Mouse (Mus musculus): ENCODE results near the gene Slco2a1. TPM values are rescaled to one million over a fixed set of nuclear protein-coding genes. Genes with fewer than 3 reads are reported as not detected.

Gene Slco2a1
- polyA plus RNA-seq, 1 experiment = 0.54 TPM

GRCm38 (mm10) chr9:103141266-103141665, 152.8 kb downstream of the Slco2a1 start:
- Histone ChIP-seq H3K4me1 (ENCODE audit: control insufficient read depth, insufficient read depth, low read length) (peaks cover 33% of the 10 kb centered on the region), H3K27ac (ENCODE audit: insufficient read depth, low read length) (no peak overlapping the region)
- TF ChIP-seq CTCF (IDR thresholded peaks at IDR 0.05; ENCODE audit: extremely low read depth, insufficient read depth, low read length) (no peak), POLR2A (IDR thresholded peaks at IDR 0.05; ENCODE audit: extremely low read depth, insufficient read depth, low read length) (no peak)

GRCm38 (mm10) chr9:103143881-103144280, 155.4 kb downstream of the Slco2a1 start:
- peaks cover 37% of the 10 kb centered on the region for H3K4me1 ChIP-seq (ENCODE audit: control insufficient read depth, insufficient read depth, low read length)
- H3K27ac ChIP-seq (ENCODE audit: insufficient read depth, low read length) = no peak overlapping the region
- TF ChIP-seq CTCF (IDR thresholded peaks at IDR 0.05; ENCODE audit: extremely low read depth, insufficient read depth, low read length) (no peak), POLR2A (IDR thresholded peaks at IDR 0.05; ENCODE audit: extremely low read depth, insufficient read depth, low read length) (no peak)
- no peak overlapping the region for H3K4me3 ChIP-seq (ENCODE audit: insufficient read depth, low read length)

More at GRCm38 (mm10) chr9:103141266-103141665, 152.8 kb downstream of the Slco2a1 start:
- H3K4me3 ChIP-seq (ENCODE audit: insufficient read depth, low read length) = no peak overlapping the region

- Histone ChIP-seq H3K4me1 (ENCODE audit: control insufficient read depth, insufficient read depth, low read length) (peaks cover 33% of the 10 kb centered on the region), H3K27ac (ENCODE audit: insufficient read depth, low read length) (no peak overlapping the region), H3K4me3 (ENCODE audit: insufficient read depth, low read length) (no peak overlapping the region)
- TF ChIP-seq CTCF (IDR thresholded peaks at IDR 0.05; ENCODE audit: extremely low read depth, insufficient read depth, low read length) (no peak), POLR2A (IDR thresholded peaks at IDR 0.05; ENCODE audit: extremely low read depth, insufficient read depth, low read length) (no peak)
Observed at GRCm38 (mm10) chr9:103145351-103145750, 156.8 kb downstream of the Slco2a1 start.

Other genes starting within 250 kb of the Slco2a1 start
- gene Ryk, start 153.8 kb upstream of the Slco2a1 start, polyA plus RNA-seq (2012; rRNA removed) = 28.8 and 30.8 TPM in 2 replicates
- 321 and 328 TPM in 2 replicates for gene Rab6b, start 123.1 kb downstream of the Slco2a1 start, polyA plus RNA-seq (2012; rRNA removed)
- 32.2 and 35.3 TPM in 2 replicates for gene Srprb, start 213.4 kb downstream of the Slco2a1 start, polyA plus RNA-seq (2012; rRNA removed)
- gene Gm20425, start 241.6 kb downstream of the Slco2a1 start, polyA plus RNA-seq (2012; rRNA removed) = not detected in 2 replicates
- 328 and 428 TPM in 2 replicates for gene Trf, start 241.7 kb downstream of the Slco2a1 start, polyA plus RNA-seq (2012; rRNA removed)